Comparison of ENCODE assay signal across 28 mouse cellular contexts in genomic region chr16:22462220-22462619, GRCm38 (mm10). TPM values are rescaled to one million over a fixed set of nuclear protein-coding genes. Genes with fewer than 3 reads are reported as not detected.
A peak's percentile ranks its signal among the peaks of the same experiment; 100 is the strongest.
DNase-seq lines count a peak whose midpoint lies in the region; ATAC-seq lines count a peak whose summit lies in the region.
"Had no signal": no experiment of that assay in that cellular context is flagged by ENCODE, and none has a peak within 500 bp of the region (broad histone marks: within the 10 kb centered on the region; RNA-seq: fewer than 3 reads in every experiment).

No protein-coding gene starts in this region.

- peak; percentile 19 to 38 for DNase-seq in frontal cortex, postnatal 36 days (ENCODE audit: low spot score in 2 of 2)
- DNase-seq in frontal cortex, postnatal 25 days (ENCODE audit: low spot score in 2 of 2) = no peak
- DNase-seq in heart, adult 8-10 months (ENCODE audit: low spot score) = no peak
- DNase-seq in right cerebral cortex, adult 18-20 months = peak; percentile 45
- no peak for DNase-seq in right cerebral cortex, adult 2 months (ENCODE audit: low spot score in 2 of 2)
- no peak for DNase-seq in adrenal gland, postnatal 14 days
- DNase-seq: adrenal gland, adult 2 months; adrenal gland, postnatal 25 days; B cell, adult 2 months; cerebellum, adult 18-20 months; cerebellum, adult 9-11 months; cerebellum, postnatal 25 days; forebrain, postnatal 0 days; gastrocnemius, postnatal 10 days; heart, postnatal 10 days; heart, postnatal 36 days; kidney, adult 11 months had no signal

- WGBS in heart, embryonic 14.5 days = 73% methylated on average over 3 of the region's 3 CpGs

- peaks cover 3 to 5% of the 10 kb centered on the region in 2 experiments; a peak in 1 of 4 replicates for H3K4me1 ChIP-seq in heart, embryonic 14.5 days (ENCODE audit: control insufficient read depth in 2 of 2, insufficient read depth in 2 of 2, low read length in 2 of 2)
- H3K4me1 ChIP-seq: embryonic facial prominence, embryonic 12.5 days; hindbrain, embryonic 10.5 days; hindbrain, embryonic 13.5 days; intestine, embryonic 15.5 days had no signal

- H3K4me2 ChIP-seq in heart, embryonic 14.5 days (ENCODE audit: low read length) = 0 out of 2 replicates have a peak overlapping the region, but pooled peaks have one; percentile 13
- H3K4me2 ChIP-seq: embryonic facial prominence, embryonic 12.5 days; embryonic facial prominence, embryonic 15.5 days; heart, embryonic 11.5 days; heart, embryonic 15.5 days; hindbrain, embryonic 13.5 days; intestine, embryonic 15.5 days had no signal

- no peaks in the 10 kb centered on the region for H3K9me3 ChIP-seq in heart, embryonic 14.5 days (ENCODE audit: control insufficient read depth, low read length)
- H3K9me3 ChIP-seq: embryonic facial prominence, embryonic 12.5 days; embryonic facial prominence, embryonic 15.5 days; G1E; heart, embryonic 15.5 days; hindbrain, embryonic 10.5 days; hindbrain, embryonic 13.5 days; intestine, embryonic 15.5 days had no signal

- H3K4me3 ChIP-seq in heart, embryonic 14.5 days (ENCODE audit: control insufficient read depth in 1 of 2, insufficient read depth in 1 of 2, low read depth in 1 of 2, low read length in 2 of 2) = no peak overlapping the region
- H3K4me3 ChIP-seq: embryonic facial prominence, embryonic 12.5 days; embryonic facial prominence, embryonic 15.5 days; heart, embryonic 15.5 days; hindbrain, embryonic 10.5 days; hindbrain, embryonic 13.5 days; intestine, embryonic 15.5 days had no signal

- ATAC-seq in heart, embryonic 14.5 days (ENCODE audit: insufficient number of reproducible peaks, insufficient read depth, low FRiP score, low read depth) = no peak
- ATAC-seq: forebrain, embryonic 14.5 days; forebrain, postnatal 0 days; hindbrain, embryonic 16.5 days; intestine, embryonic 15.5 days had no signal

- no peaks in the 10 kb centered on the region for H3K36me3 ChIP-seq in heart, embryonic 14.5 days (ENCODE audit: control insufficient read depth, insufficient read depth, low read length)
- H3K36me3 ChIP-seq: embryonic facial prominence, embryonic 12.5 days; embryonic facial prominence, embryonic 15.5 days; G1E; heart, embryonic 15.5 days; hindbrain, embryonic 10.5 days; hindbrain, embryonic 13.5 days; intestine, embryonic 15.5 days had no signal

- no peak overlapping the region for H3K9ac ChIP-seq in heart, embryonic 14.5 days (ENCODE audit: low read length)
- H3K9ac ChIP-seq: embryonic facial prominence, embryonic 12.5 days; embryonic facial prominence, embryonic 15.5 days; forebrain, postnatal 0 days; heart, embryonic 15.5 days; hindbrain, embryonic 13.5 days; intestine, embryonic 15.5 days had no signal

- H3K27me3 ChIP-seq in heart, embryonic 14.5 days (ENCODE audit: control insufficient read depth, insufficient read depth, low read length) = no peaks in the 10 kb centered on the region
- H3K27me3 ChIP-seq: embryonic facial prominence, embryonic 12.5 days; embryonic facial prominence, embryonic 15.5 days; heart, embryonic 15.5 days; hindbrain, embryonic 13.5 days; intestine, embryonic 15.5 days had no signal

- H3K27ac ChIP-seq in heart, embryonic 14.5 days (replicated peaks in 1 of 2; ENCODE audit: control insufficient read depth in 1 of 2, insufficient read depth in 1 of 2, low read depth in 2 of 2, low read length in 2 of 2) = no peak overlapping the region
- H3K27ac ChIP-seq: embryonic facial prominence, embryonic 12.5 days; embryonic facial prominence, embryonic 15.5 days; heart, embryonic 15.5 days; hindbrain, embryonic 10.5 days; hindbrain, embryonic 13.5 days; intestine, embryonic 15.5 days had no signal

RNA-seq across cellular contexts. Expression of gene Etv5, which starts 22.7 kb away (rescaled TPM):
- 14.3 and 15.6 TPM in 2 replicates for polyA plus RNA-seq in heart, embryonic 14.5 days (2014; fragmentation: Nextera tagmentation; extraction: Ambion mirVana)
- 1 to 10 TPM; 8.8 to 9.8 (median 9.3) TPM for total RNA-seq in heart, adult 8-10 months (2022)
- 23.7 and 24.4 TPM in 2 replicates for total RNA-seq in adrenal gland, postnatal 14 days (2021)

Comparison
In these comparisons a context has a peak if more than half of its experiments do, and no peak if none do; other contexts are left out.
1. DNase-seq: peak in frontal cortex, postnatal 36 days (2 of 2) and right cerebral cortex, adult 18-20 months (single experiment); none in frontal cortex, postnatal 25 days (0 of 2), heart, adult 8-10 months (single experiment), right cerebral cortex, adult 2 months (0 of 2) and adrenal gland, postnatal 14 days (single experiment).